Mouse (Mus musculus) adrenal gland, postnatal 36 days (tissue): ENCODE measurements around the gene Zfand5. TPM values are rescaled to one million over a fixed set of nuclear protein-coding genes. Genes with fewer than 3 reads are reported as not detected.
"Not testable (repeated sequence)": the region's sequence is repeated elsewhere in the genome, so short reads cannot be mapped to it uniquely, and the experiment has no call there.

Experiments used
- DNase-seq, 2 experiments: peaks; one replicate each; pipeline ENCODE4 v3.0.0; 2021; ENCODE audit warnings: mixed read lengths in 1 of 2
- long read RNA-seq, 2 experiments: library from polyadenylated mRNA; stranded (forward); transcript quantifications; one replicate each; pipeline ENCODE4 v2.0.0; 2021; ENCODE audit warnings: borderline sequencing depth in 2 of 2
- total RNA-seq, 2 experiments: library from RNA; stranded (reverse); gene quantifications; 2 replicates each; pipeline ENCODE4 v1.2.3; 2021

The Zfand5 gene
- 100 to 1,000 TPM; 189 to 297 TPM for total RNA-seq
- long read RNA-seq, experiment 1, full-length matches to known transcripts, result 308 of 339 reads
- long read RNA-seq, experiment 1, partial matches to known transcripts, result 2 of 339 reads
- long read RNA-seq, experiment 1, other reads (novel, unspliced or antisense), result 29 of 339 reads
- long read RNA-seq, experiment 2, full-length matches to known transcripts, result 82 of 91 reads
- long read RNA-seq, experiment 2, partial matches to known transcripts, result 3 of 91 reads
- long read RNA-seq, experiment 2, other reads (novel, unspliced or antisense), result 6 of 91 reads

DNA sequence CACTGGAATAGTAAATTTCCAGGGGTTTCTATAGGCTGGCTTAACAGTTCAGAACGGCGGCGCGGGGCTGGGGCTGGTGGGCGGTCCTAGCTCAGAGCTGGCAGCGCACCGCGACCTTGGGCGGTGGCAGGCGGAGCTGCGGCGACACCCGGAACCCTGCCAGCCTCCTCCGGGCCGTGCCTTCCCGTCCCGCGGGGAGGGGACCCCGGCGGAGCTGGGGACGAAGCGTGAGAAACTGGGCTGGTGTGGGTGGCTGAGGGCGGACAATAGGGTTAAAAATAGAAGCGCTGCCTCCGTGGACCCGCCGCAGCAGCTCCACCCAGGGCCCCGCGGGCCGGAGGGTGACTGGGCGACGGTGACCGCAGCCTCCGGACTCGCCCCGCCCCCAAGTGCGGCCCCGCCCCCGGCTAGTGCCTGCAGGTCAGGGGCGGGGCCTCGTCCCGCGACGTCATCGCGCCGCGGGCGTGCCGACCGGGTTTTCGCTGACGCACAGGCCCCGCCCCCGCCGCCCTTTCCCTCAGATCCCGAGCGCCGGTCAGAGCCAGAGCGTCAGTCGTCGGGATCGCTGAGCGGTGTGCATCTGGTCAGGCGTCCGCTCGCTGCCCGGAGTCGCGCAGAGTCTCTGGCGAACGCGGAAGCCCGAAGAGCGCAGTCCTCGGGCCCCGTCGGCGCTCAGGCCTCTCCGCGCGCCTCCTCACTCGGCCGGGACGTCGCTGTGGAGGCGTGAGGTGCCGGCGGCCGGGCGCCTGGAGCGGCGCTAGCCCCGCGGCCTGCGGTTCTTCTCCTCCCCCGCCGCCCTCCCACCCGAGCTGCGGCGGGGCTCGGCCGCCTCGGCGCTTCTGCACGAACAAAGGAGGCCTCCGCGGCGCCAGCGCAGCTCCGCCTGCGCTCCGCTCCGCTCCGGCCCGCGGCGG lies at the start of gene Zfand5:
Gene Zfand5 (plus strand): TSS at position 538 of the 914 bp plus-strand sequence.
- DNase-seq, result peak; percentile 99 to 100

- peak; percentile 75 to 81 for DNase-seq
Observed at GRCm38 (mm10) chr19:21227131-21227530, 44.9 kb upstream of the Zfand5 start.

DNA sequence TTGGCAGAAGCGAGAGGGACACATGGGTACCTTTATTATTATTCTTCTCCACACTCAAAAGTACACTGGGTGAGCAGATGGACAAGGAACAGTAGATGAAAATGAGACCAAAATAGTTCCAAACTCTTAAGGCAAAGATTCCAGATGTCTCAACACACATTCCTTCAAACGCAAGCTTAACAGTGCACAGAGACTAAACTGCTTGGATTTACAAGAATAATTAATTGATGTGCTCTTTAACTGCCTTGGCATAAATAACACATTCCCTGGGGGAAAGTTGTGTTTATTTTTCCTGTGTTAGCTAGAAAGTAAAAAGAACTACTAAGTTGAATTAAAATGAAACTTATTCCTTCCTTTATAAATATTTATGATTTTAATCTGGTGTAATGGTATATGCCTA lies 44.3 kb upstream of the Zfand5 start:
- DNase-seq, result no peak

- not testable (repeated sequence) for DNase-seq
Observed at GRCm38 (mm10) chr19:21248730-21249129, 23.3 kb upstream of the Zfand5 start.

- no peak for DNase-seq
Observed at GRCm38 (mm10) chr19:21253846-21254245, 18.2 kb upstream of the Zfand5 start.

- no peak for DNase-seq
Observed at GRCm38 (mm10) chr19:21255920-21256319, 16.2 kb upstream of the Zfand5 start.

GRCm38 (mm10) chr19:21259453-21259852 lies 12.6 kb upstream of the Zfand5 start:
- no peak for DNase-seq

DNA sequence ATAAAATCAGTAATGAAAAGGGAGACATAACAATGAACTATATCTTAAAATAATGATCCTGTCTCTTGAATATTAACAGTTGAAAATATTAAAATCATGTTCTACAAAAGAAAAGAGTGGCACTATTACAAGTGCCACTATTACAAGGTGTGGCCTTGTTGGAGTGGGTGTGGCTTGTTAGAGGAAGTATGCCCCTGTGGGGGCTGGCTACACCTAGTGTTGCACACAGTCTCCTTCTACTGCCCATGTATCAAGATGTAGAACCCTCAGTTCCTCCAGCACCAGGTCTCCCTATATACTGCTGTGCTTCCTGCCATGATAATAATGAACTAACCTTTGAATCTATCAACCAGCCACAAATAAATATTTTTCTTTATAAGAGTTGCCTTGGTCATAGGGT lies 11.8 kb upstream of the Zfand5 start:
- no peak for DNase-seq

DNA sequence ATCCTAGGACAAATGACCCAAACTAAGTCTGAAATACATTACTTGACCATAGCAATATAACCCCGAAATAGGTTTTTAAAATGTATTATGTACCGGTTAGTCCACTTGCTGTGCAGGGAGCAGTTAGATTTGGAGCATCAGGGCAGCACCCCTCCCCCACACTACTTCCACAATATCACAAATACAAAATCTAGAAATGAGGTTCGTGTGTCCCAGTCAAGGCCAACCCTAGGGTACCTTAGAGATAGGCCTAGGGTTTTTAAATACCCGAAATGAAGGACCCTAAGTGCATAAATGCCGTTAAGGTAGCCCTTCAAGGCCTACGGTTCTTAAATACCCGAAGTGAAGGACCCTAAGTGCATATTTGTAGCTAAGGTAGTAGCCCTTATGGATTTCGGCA lies 892 bp upstream of the Zfand5 start:
- DNase-seq, result peak in 1 of 2 experiments; percentile 53

- DNase-seq, result peak; percentile 67 to 76
Observed at GRCm38 (mm10) chr19:21272655-21273284, 692 bp downstream of the Zfand5 start.

GRCm38 (mm10) chr19:21273440-21273839 lies 1.4 kb downstream of the Zfand5 start:
- DNase-seq, result no peak

DNA sequence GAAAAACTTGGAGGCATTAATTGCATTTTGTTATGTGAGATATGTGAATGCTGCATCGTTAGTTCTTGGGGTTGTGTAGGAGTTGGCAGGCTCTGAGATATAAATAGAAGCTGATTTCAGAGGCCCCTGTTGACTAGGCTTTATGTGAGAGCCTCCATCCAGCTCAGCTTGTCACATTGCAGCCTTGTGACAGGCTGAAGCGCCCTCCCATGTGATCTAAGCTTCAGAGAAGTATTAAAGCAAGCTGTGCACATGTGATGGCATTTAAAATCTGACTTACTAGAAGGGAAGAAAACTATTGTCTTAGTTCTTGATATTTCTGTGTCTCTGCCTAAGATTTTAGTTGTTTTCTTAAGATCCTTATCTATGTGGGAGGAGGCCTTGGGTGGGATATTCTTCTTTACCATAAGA lies 2.1 kb downstream of the Zfand5 start:
- DNase-seq, result peak; percentile 70 to 71

GRCm38 (mm10) chr19:21274714-21275113 lies 2.6 kb downstream of the Zfand5 start:
- no peak for DNase-seq

GRCm38 (mm10) chr19:21276317-21276716 lies 4.2 kb downstream of the Zfand5 start:
- no peak for DNase-seq

GRCm38 (mm10) chr19:21286421-21287097 lies 14.5 kb downstream of the Zfand5 start:
- no peak for DNase-seq

- no peak for DNase-seq
Observed at GRCm38 (mm10) chr19:21297411-21297810, 25.3 kb downstream of the Zfand5 start.

DNA sequence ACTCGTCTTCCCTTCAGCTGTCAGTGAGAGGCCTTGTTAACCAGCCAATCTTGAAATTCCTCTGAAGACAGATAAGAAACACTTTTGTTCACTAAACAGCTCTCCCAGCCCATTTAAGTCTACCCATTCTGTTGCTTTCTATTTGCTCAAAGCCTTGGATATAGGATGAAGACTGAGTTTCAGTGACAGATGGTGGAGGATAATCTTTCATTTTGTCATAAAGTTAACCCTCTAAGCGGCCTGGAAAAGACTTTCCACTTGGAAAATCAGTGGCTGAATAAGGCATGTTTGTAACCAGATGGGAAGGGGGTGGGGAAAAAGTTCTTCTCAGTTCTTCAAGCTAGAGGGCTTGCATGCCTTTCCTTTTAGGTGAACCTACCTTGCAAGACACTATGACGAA lies 29.7 kb downstream of the Zfand5 start:
- DNase-seq, result no peak

- DNase-seq, result no peak
Observed at GRCm38 (mm10) chr19:21307755-21308154, 35.7 kb downstream of the Zfand5 start.

- DNase-seq, result not testable (repeated sequence)
Observed at GRCm38 (mm10) chr19:21310364-21310763, 38.3 kb downstream of the Zfand5 start.

GRCm38 (mm10) chr19:21315701-21316100 lies 43.6 kb downstream of the Zfand5 start:
- no peak for DNase-seq

- DNase-seq, result no peak
Observed at GRCm38 (mm10) chr19:21319618-21320017, 47.5 kb downstream of the Zfand5 start.

GRCm38 (mm10) chr19:21325333-21325732 lies 53.3 kb downstream of the Zfand5 start:
- DNase-seq, result no peak
